Mouse (Mus musculus): ENCODE results near the gene Gjb4. TPM values are rescaled to one million over a fixed set of nuclear protein-coding genes. Genes with fewer than 3 reads are reported as not detected.

Gene Gjb4
- polyA plus RNA-seq, 2 experiments: 0.08 to 0.25 TPM

DNA sequence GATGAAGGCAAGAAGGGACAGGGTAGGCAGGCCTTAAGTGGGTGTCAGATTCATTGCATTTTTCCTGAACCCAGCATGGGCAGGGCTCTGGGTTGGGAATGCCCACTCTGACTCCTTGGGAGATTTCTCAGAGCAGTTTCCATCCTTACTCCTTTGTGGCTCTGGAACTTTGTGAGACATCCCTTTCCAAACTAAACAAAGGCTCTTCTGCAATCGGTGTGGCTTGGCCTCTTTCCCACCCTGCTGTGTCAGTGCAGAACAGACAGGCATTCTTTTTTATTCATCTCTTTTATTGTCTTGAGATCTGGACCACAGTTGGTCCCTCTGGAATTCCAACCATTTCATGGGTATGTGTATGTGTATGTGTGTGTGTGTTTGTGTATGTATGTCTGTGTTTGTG is 1.3 kb downstream of the Gjb4 start:
- Histone ChIP-seq H3K9me3 (ENCODE audit: control insufficient read depth, low read length) (no peaks in the 10 kb centered on the region), H3K4me2 (replicated peaks; ENCODE audit: low read depth, low read length, severe bottlenecking) (no peak overlapping the region), H3K27me3 (ENCODE audit: control insufficient read depth, insufficient read depth, low read length) (no peaks in the 10 kb centered on the region), H3K27ac (replicated peaks; ENCODE audit: low read depth, low read length) (no peak overlapping the region), H3K4me3 (replicated peaks; ENCODE audit: low read length) (no peak overlapping the region), H3K36me3 (ENCODE audit: control insufficient read depth, insufficient read depth, low read length) (no peaks in the 10 kb centered on the region), H3K9ac (ENCODE audit: low read depth, low read length, severe bottlenecking) (no peak overlapping the region), H3K4me1 (ENCODE audit: control insufficient read depth, insufficient read depth, low read length) (peaks cover 12% of the 10 kb centered on the region; the same call in 1 of the 2 replicates)
- DNase-seq (ENCODE audit: low spot score): no peak
- no peak for ATAC-seq (ENCODE audit: low FRiP score, low read depth)
- no peak for TF ChIP-seq POLR2A (IDR thresholded peaks at IDR 0.05; ENCODE audit: borderline replicate concordance, extremely low read depth, insufficient read depth, insufficient read length)
- 55% methylated on average over 1 of the region's 1 CpGs for WGBS

DNA sequence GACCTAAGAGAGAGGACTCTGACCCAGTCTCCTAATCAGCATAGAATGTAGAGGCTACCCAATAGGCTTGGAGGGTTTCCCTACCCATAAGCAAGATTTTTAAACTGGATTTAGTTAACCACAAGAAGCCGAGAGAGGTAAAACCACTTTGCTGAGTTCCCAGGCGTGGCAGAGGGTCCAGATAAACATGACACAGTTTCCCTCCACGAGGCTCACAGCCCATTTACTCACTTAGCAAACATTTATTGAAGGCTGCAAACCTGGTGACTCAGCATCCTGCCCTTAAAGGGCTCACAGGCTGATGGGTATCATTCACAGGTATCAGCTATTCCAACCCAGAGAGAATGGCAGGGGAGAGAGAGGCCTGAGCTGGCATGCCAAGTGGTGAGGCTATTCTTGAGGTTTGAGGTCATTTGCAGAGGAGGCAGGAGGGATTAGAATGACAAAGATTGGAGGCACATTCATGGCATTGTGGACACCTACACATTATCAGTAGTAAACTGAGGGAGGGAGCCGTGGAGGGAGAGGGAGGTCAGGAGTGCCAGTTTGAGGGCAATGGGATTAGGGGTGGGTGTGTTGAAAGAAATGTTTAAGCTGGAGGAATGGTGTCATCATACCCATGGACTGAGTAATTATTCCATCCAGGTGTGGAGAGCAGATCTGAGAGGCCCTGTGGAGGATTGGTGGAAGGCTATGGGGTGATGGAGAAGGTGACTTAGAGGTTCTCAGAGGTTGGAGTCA is 4.2 kb downstream of the Gjb4 start:
- TF ChIP-seq POLR2A (IDR thresholded peaks at IDR 0.05; ENCODE audit: borderline replicate concordance, extremely low read depth, insufficient read depth, insufficient read length): no peak
- Histone ChIP-seq H3K9me3 (ENCODE audit: control insufficient read depth, low read length) (no peaks in the 10 kb centered on the region), H3K36me3 (ENCODE audit: control insufficient read depth, insufficient read depth, low read length) (no peaks in the 10 kb centered on the region), H3K9ac (ENCODE audit: low read depth, low read length, severe bottlenecking) (no peak overlapping the region), H3K27ac (replicated peaks; ENCODE audit: low read depth, low read length) (no peak overlapping the region), H3K27me3 (ENCODE audit: control insufficient read depth, insufficient read depth, low read length) (no peaks in the 10 kb centered on the region), H3K4me1 (ENCODE audit: control insufficient read depth, insufficient read depth, low read length) (peaks cover 11% of the 10 kb centered on the region; the same call in 1 of the 2 replicates), H3K4me2 (replicated peaks; ENCODE audit: low read depth, low read length, severe bottlenecking) (no peak overlapping the region), H3K4me3 (replicated peaks; ENCODE audit: low read length) (no peak overlapping the region)
- ATAC-seq (ENCODE audit: low FRiP score, low read depth) (no peak), DNase-seq (ENCODE audit: low spot score) (no peak)
- WGBS: 42% methylated on average over 4 of the region's 4 CpGs

GRCm38 (mm10) chr4:127345000-127345399 is 8.9 kb downstream of the Gjb4 start:
- H3K36me3 ChIP-seq (ENCODE audit: control insufficient read depth, insufficient read depth, low read length): no peaks in the 10 kb centered on the region
- DNase-seq (ENCODE audit: low spot score): no peak
- TF ChIP-seq POLR2A (IDR thresholded peaks at IDR 0.05; ENCODE audit: borderline replicate concordance, extremely low read depth, insufficient read depth, insufficient read length): no peak
- H3K27me3 ChIP-seq (ENCODE audit: control insufficient read depth, insufficient read depth, low read length): no peaks in the 10 kb centered on the region
- no peak overlapping the region for H3K27ac ChIP-seq (replicated peaks; ENCODE audit: low read depth, low read length)
- ATAC-seq (ENCODE audit: low FRiP score, low read depth): no peak
- no peak overlapping the region for H3K4me3 ChIP-seq (replicated peaks; ENCODE audit: low read length)
- no peak overlapping the region for H3K9ac ChIP-seq (ENCODE audit: low read depth, low read length, severe bottlenecking)
- H3K9me3 ChIP-seq (ENCODE audit: control insufficient read depth, low read length): no peaks in the 10 kb centered on the region
- H3K4me2 ChIP-seq (replicated peaks; ENCODE audit: low read depth, low read length, severe bottlenecking): no peak overlapping the region
- WGBS: 85% methylated on average over 5 of the region's 5 CpGs
- no peaks in the 10 kb centered on the region for H3K4me1 ChIP-seq (ENCODE audit: control insufficient read depth, insufficient read depth, low read length)

GRCm38 (mm10) chr4:127341372-127341771 is 12.5 kb downstream of the Gjb4 start:
- Histone ChIP-seq H3K4me2 (replicated peaks; ENCODE audit: low read depth, low read length, severe bottlenecking) (no peak overlapping the region), H3K36me3 (ENCODE audit: control insufficient read depth, insufficient read depth, low read length) (no peaks in the 10 kb centered on the region), H3K4me1 (ENCODE audit: control insufficient read depth, insufficient read depth, low read length) (no peaks in the 10 kb centered on the region), H3K9ac (ENCODE audit: low read depth, low read length, severe bottlenecking) (no peak overlapping the region), H3K9me3 (ENCODE audit: control insufficient read depth, low read length) (no peaks in the 10 kb centered on the region), H3K27ac (replicated peaks; ENCODE audit: low read depth, low read length) (no peak overlapping the region), H3K4me3 (replicated peaks; ENCODE audit: low read length) (no peak overlapping the region), H3K27me3 (ENCODE audit: control insufficient read depth, insufficient read depth, low read length) (no peaks in the 10 kb centered on the region)
- no peak for TF ChIP-seq POLR2A (IDR thresholded peaks at IDR 0.05; ENCODE audit: borderline replicate concordance, extremely low read depth, insufficient read depth, insufficient read length)
- DNase-seq (ENCODE audit: low spot score) (no peak), ATAC-seq (ENCODE audit: low FRiP score, low read depth) (no peak)
- WGBS: 39% methylated on average over 6 of the region's 6 CpGs

GRCm38 (mm10) chr4:127337668-127338067 is 16.2 kb downstream of the Gjb4 start:
- no peak overlapping the region for H3K4me2 ChIP-seq (replicated peaks; ENCODE audit: low read depth, low read length, severe bottlenecking)
- no peaks in the 10 kb centered on the region for H3K9me3 ChIP-seq (ENCODE audit: control insufficient read depth, low read length)
- ATAC-seq (ENCODE audit: low FRiP score, low read depth): no peak
- no peak overlapping the region for H3K4me3 ChIP-seq (replicated peaks; ENCODE audit: low read length)
- no peak for TF ChIP-seq POLR2A (IDR thresholded peaks at IDR 0.05; ENCODE audit: borderline replicate concordance, extremely low read depth, insufficient read depth, insufficient read length)
- H3K27ac ChIP-seq (replicated peaks; ENCODE audit: low read depth, low read length): no peak overlapping the region
- H3K27me3 ChIP-seq (ENCODE audit: control insufficient read depth, insufficient read depth, low read length): peaks cover 3% of the 10 kb centered on the region; the same call in 1 of the 2 replicates
- H3K9ac ChIP-seq (ENCODE audit: low read depth, low read length, severe bottlenecking): no peak overlapping the region
- DNase-seq (ENCODE audit: low spot score): no peak
- WGBS: 65% methylated on average over 5 of the region's 5 CpGs
- H3K4me1 ChIP-seq (ENCODE audit: control insufficient read depth, insufficient read depth, low read length): no peaks in the 10 kb centered on the region
- no peaks in the 10 kb centered on the region for H3K36me3 ChIP-seq (ENCODE audit: control insufficient read depth, insufficient read depth, low read length)

All from limb, embryonic 14.5 days (tissue).